Mouse (Mus musculus) liver (tissue): Measurements from ENCODE around the gene Cdc42ep1.
"Not testable (repeated sequence)": the region's sequence is repeated elsewhere in the genome, so short reads cannot be mapped to it uniquely, and the experiment has no call there.

Source experiments
- DNase-seq: peaks from one replicate; pipeline ENCODE4 v3.0.0-alpha.2; 2020; ENCODE audit warnings: mixed read lengths

The Cdc42ep1 gene

GRCm38 (mm10) chr15:78830742-78831719 lies 11.4 kb upstream of the Cdc42ep1 start:
- DNase-seq = no peak

- DNase-seq = peak; percentile 62
Measured at GRCm38 (mm10) chr15:78831720-78832657, 10.4 kb upstream of the Cdc42ep1 start.

GRCm38 (mm10) chr15:78832701-78833123 lies 9.7 kb upstream of the Cdc42ep1 start:
- no peak for DNase-seq

- peak; percentile 59 for DNase-seq
Measured at GRCm38 (mm10) chr15:78833582-78833981, 8.8 kb upstream of the Cdc42ep1 start.

- DNase-seq = no peak
Measured at GRCm38 (mm10) chr15:78834233-78835005, 8.0 kb upstream of the Cdc42ep1 start.

- DNase-seq = peak; percentile 62
Measured at GRCm38 (mm10) chr15:78835200-78836085, 7.0 kb upstream of the Cdc42ep1 start.

- DNase-seq = no peak
Measured at GRCm38 (mm10) chr15:78836086-78836621, 6.3 kb upstream of the Cdc42ep1 start.

- no peak for DNase-seq
Measured at GRCm38 (mm10) chr15:78839744-78840143, 2.7 kb upstream of the Cdc42ep1 start.

- peak; percentile 47 for DNase-seq
Measured at GRCm38 (mm10) chr15:78840241-78840640, 2.2 kb upstream of the Cdc42ep1 start.

- no peak for DNase-seq
Measured at GRCm38 (mm10) chr15:78840751-78841150, 1.7 kb upstream of the Cdc42ep1 start.

- no peak for DNase-seq
Measured at GRCm38 (mm10) chr15:78841161-78841790, 1.1 kb upstream of the Cdc42ep1 start.

- no peak for DNase-seq
Measured at GRCm38 (mm10) chr15:78843581-78844469, 1.4 kb downstream of the Cdc42ep1 start.

- no peak for DNase-seq
Measured at GRCm38 (mm10) chr15:78844791-78845190, 2.4 kb downstream of the Cdc42ep1 start.

- DNase-seq = no peak
Measured at GRCm38 (mm10) chr15:78845321-78845720, 2.9 kb downstream of the Cdc42ep1 start.

- no peak for DNase-seq
Measured at GRCm38 (mm10) chr15:78845867-78846266, 3.4 kb downstream of the Cdc42ep1 start.

- no peak for DNase-seq
Measured at GRCm38 (mm10) chr15:78846352-78846751, 3.9 kb downstream of the Cdc42ep1 start.

GRCm38 (mm10) chr15:78846805-78847204 lies 4.4 kb downstream of the Cdc42ep1 start:
- DNase-seq = not testable (repeated sequence)

- DNase-seq = peak; percentile 85
Measured at GRCm38 (mm10) chr15:78848467-78848866, 6.0 kb downstream of the Cdc42ep1 start.

GRCm38 (mm10) chr15:78849485-78849884 lies 7.1 kb downstream of the Cdc42ep1 start:
- DNase-seq = no peak
